Mouse (Mus musculus) liver, embryonic 15.5 days (tissue): ENCODE measurements around the gene Tes. TPM values are rescaled to one million over a fixed set of nuclear protein-coding genes. Genes with fewer than 3 reads are reported as not detected.

Experiments
- ATAC-seq: fragments of 200-750 bp; cut with Nextera tagmentation; 2 replicates; pipeline ENCODE4 v1.8.0; 2017; ENCODE audit warnings: moderate number of reproducible peaks, mild to moderate bottlenecking, moderate library complexity; ENCODE audit not compliant: insufficient read depth
- H3K27ac ChIP-seq: fragments of 300-500 bp; sonication (generic); replicated peaks from 2 replicates; pipeline ENCODE4 v1.5.1; 2015; ENCODE audit warnings: mild to moderate bottlenecking, inconsistent platforms
- H3K27me3 ChIP-seq: fragments of 300-500 bp; sonication (generic); 2 replicates; pipeline ENCODE4 v1.6.1; 2015; ENCODE audit warnings: mild to moderate bottlenecking, inconsistent platforms
- H3K36me3 ChIP-seq: fragments of 300-500 bp; sonication (generic); replicated peaks from 2 replicates; pipeline ENCODE4 v1.6.1; 2015; ENCODE audit warnings: moderate library complexity, mild to moderate bottlenecking, inconsistent platforms
- H3K4me1 ChIP-seq: fragments of 300-500 bp; sonication (generic); replicated peaks from 2 replicates; pipeline ENCODE4 v1.6.1; 2015; ENCODE audit warnings: inconsistent platforms
- H3K4me2 ChIP-seq: fragments of 300-500 bp; sonication (generic); 2 replicates; pipeline ENCODE4 v1.6.1; 2015; ENCODE audit warnings: moderate library complexity, mild to moderate bottlenecking, inconsistent platforms
- H3K4me3 ChIP-seq: fragments of 300-500 bp; sonication (generic); replicated peaks from 2 replicates; pipeline ENCODE4 v1.5.1; 2015; ENCODE audit warnings: mild to moderate bottlenecking, inconsistent platforms
- H3K9ac ChIP-seq: fragments of 300-500 bp; sonication (generic); 2 replicates; pipeline ENCODE4 v1.6.1; 2015; ENCODE audit warnings: moderate library complexity, mild to moderate bottlenecking, inconsistent platforms
- H3K9me3 ChIP-seq: fragments of 300-500 bp; sonication (generic); replicated peaks from 2 replicates; pipeline ENCODE4 v1.6.1; 2016; ENCODE audit warnings: inconsistent platforms
- WGBS: fragments of 180-500 bp; shearing (Covaris S2); methylation state at CpG from one replicate; pipeline ENCODE4 v1.1.7; 2015; ENCODE audit warnings: mixed read lengths; ENCODE audit not compliant: insufficient replicate concordance; 5-methylcytosine and 5-hydroxymethylcytosine counted together
- polyA plus RNA-seq: library from polyadenylated mRNA; unstranded; fragments of >200 nt; fragmentation: Nextera tagmentation; extraction: Ambion mirVana; gene quantifications from 2 replicates; pipeline ENCODE4 v1.2.1, GENCODE M21; 2015

Tes gene
- polyA plus RNA-seq, 1 experiment from 2014 or later, result 3.7 TPM

- no peaks in the 10 kb centered on the region for H3K4me1 ChIP-seq
- H3K4me2 ChIP-seq, result no peak overlapping the region
- 46% methylated on average over 5 of the region's 5 CpGs for WGBS
- H3K9me3 ChIP-seq, result no peaks in the 10 kb centered on the region
- ATAC-seq, result no peak
- H3K27ac ChIP-seq, result no peak overlapping the region
- no peaks in the 10 kb centered on the region for H3K36me3 ChIP-seq
- H3K9ac ChIP-seq, result no peak overlapping the region
- H3K4me3 ChIP-seq, result no peak overlapping the region
- no peaks in the 10 kb centered on the region for H3K27me3 ChIP-seq
These were observed 14.4 kb downstream of the Tes start for GRCm38 (mm10) chr6:17079304-17079703.

- no peak for ATAC-seq
- Histone ChIP-seq H3K27ac (no peak overlapping the region), H3K4me3 (no peak overlapping the region), H3K4me2 (no peak overlapping the region), H3K27me3 (no peaks in the 10 kb centered on the region), H3K9ac (no peak overlapping the region), H3K4me1 (no peaks in the 10 kb centered on the region), H3K36me3 (no peaks in the 10 kb centered on the region), H3K9me3 (no peaks in the 10 kb centered on the region)
- WGBS, result 79% methylated on average over 5 of the region's 5 CpGs
These were observed 14.9 kb downstream of the Tes start for GRCm38 (mm10) chr6:17079826-17080225.

- WGBS, result 49% methylated on average over 4 of the region's 4 CpGs
- Histone ChIP-seq H3K27ac (no peak overlapping the region), H3K9me3 (no peaks in the 10 kb centered on the region), H3K4me3 (no peak overlapping the region), H3K4me2 (no peak overlapping the region), H3K36me3 (no peaks in the 10 kb centered on the region), H3K27me3 (no peaks in the 10 kb centered on the region), H3K4me1 (no peaks in the 10 kb centered on the region), H3K9ac (no peak overlapping the region)
- ATAC-seq, result no peak
These were observed 17.3 kb downstream of the Tes start for GRCm38 (mm10) chr6:17082238-17082637.

- no peak overlapping the region for H3K4me3 ChIP-seq
- H3K36me3 ChIP-seq, result no peaks in the 10 kb centered on the region
- WGBS, result 72% methylated on average over 5 of the region's 5 CpGs
- ATAC-seq, result no peak
- H3K27me3 ChIP-seq, result no peaks in the 10 kb centered on the region
- no peak overlapping the region for H3K9ac ChIP-seq
- no peaks in the 10 kb centered on the region for H3K4me1 ChIP-seq
- H3K27ac ChIP-seq, result no peak overlapping the region
- no peak overlapping the region for H3K4me2 ChIP-seq
- no peaks in the 10 kb centered on the region for H3K9me3 ChIP-seq
These were observed 17.9 kb downstream of the Tes start for GRCm38 (mm10) chr6:17082800-17083199.

- H3K4me1 ChIP-seq, result no peaks in the 10 kb centered on the region
- WGBS, result 55% methylated on average over 6 of the region's 6 CpGs
- H3K4me3 ChIP-seq, result no peak overlapping the region
- H3K9ac ChIP-seq, result no peak overlapping the region
- H3K27me3 ChIP-seq, result no peaks in the 10 kb centered on the region
- no peak overlapping the region for H3K4me2 ChIP-seq
- H3K9me3 ChIP-seq, result no peaks in the 10 kb centered on the region
- no peaks in the 10 kb centered on the region for H3K36me3 ChIP-seq
- no peak for ATAC-seq
- H3K27ac ChIP-seq, result no peak overlapping the region
These were observed 22.5 kb downstream of the Tes start for GRCm38 (mm10) chr6:17087485-17087884.

GRCm38 (mm10) chr6:17097301-17097700 is 32.4 kb downstream of the Tes start:
- no peaks in the 10 kb centered on the region for H3K4me1 ChIP-seq
- no peaks in the 10 kb centered on the region for H3K27me3 ChIP-seq
- ATAC-seq, result no peak
- 75% methylated on average over 8 of the region's 8 CpGs for WGBS
- H3K27ac ChIP-seq, result no peak overlapping the region
- no peak overlapping the region for H3K4me2 ChIP-seq
- no peak overlapping the region for H3K4me3 ChIP-seq
- H3K9ac ChIP-seq, result no peak overlapping the region
- H3K9me3 ChIP-seq, result no peaks in the 10 kb centered on the region
- no peaks in the 10 kb centered on the region for H3K36me3 ChIP-seq

GRCm38 (mm10) chr6:17098559-17098958 is 33.6 kb downstream of the Tes start:
- H3K9ac ChIP-seq, result no peak overlapping the region
- no peak for ATAC-seq
- no peak overlapping the region for H3K27ac ChIP-seq
- no peaks in the 10 kb centered on the region for H3K4me1 ChIP-seq
- H3K4me3 ChIP-seq, result no peak overlapping the region
- no peak overlapping the region for H3K4me2 ChIP-seq
- no peaks in the 10 kb centered on the region for H3K9me3 ChIP-seq
- WGBS, result 77% methylated on average over 9 of the region's 9 CpGs
- no peaks in the 10 kb centered on the region for H3K27me3 ChIP-seq
- H3K36me3 ChIP-seq, result no peaks in the 10 kb centered on the region

GRCm38 (mm10) chr6:17099477-17100130 is 34.7 kb downstream of the Tes start:
- Histone ChIP-seq H3K27me3 (no peaks in the 10 kb centered on the region), H3K4me3 (no peak overlapping the region), H3K9me3 (no peaks in the 10 kb centered on the region), H3K36me3 (no peaks in the 10 kb centered on the region), H3K27ac (no peak overlapping the region), H3K4me2 (no peak overlapping the region), H3K4me1 (no peaks in the 10 kb centered on the region), H3K9ac (no peak overlapping the region)
- ATAC-seq, result no peak
- 76% methylated on average over 25 of the region's 25 CpGs for WGBS

- no peaks in the 10 kb centered on the region for H3K9me3 ChIP-seq
- H3K27me3 ChIP-seq, result no peaks in the 10 kb centered on the region
- no peak overlapping the region for H3K27ac ChIP-seq
- H3K9ac ChIP-seq, result no peak overlapping the region
- H3K36me3 ChIP-seq, result no peaks in the 10 kb centered on the region
- H3K4me3 ChIP-seq, result no peak overlapping the region
- ATAC-seq, result no peak
- no peaks in the 10 kb centered on the region for H3K4me1 ChIP-seq
- no peak overlapping the region for H3K4me2 ChIP-seq
These were observed 40.8 kb downstream of the Tes start for GRCm38 (mm10) chr6:17105714-17106113.

- Histone ChIP-seq H3K4me2 (no peak overlapping the region), H3K36me3 (no peaks in the 10 kb centered on the region), H3K9me3 (no peaks in the 10 kb centered on the region), H3K9ac (no peak overlapping the region), H3K27ac (no peak overlapping the region), H3K27me3 (no peaks in the 10 kb centered on the region), H3K4me3 (no peak overlapping the region), H3K4me1 (no peaks in the 10 kb centered on the region)
- ATAC-seq, result no peak
- 75% methylated on average over 5 of the region's 5 CpGs for WGBS
These were observed 41.5 kb downstream of the Tes start for GRCm38 (mm10) chr6:17106493-17106892.

GRCm38 (mm10) chr6:17109204-17109603 is 44.3 kb downstream of the Tes start:
- Histone ChIP-seq H3K4me2 (no peak overlapping the region), H3K9me3 (no peaks in the 10 kb centered on the region), H3K4me3 (no peak overlapping the region), H3K9ac (no peak overlapping the region), H3K36me3 (no peaks in the 10 kb centered on the region), H3K27ac (no peak overlapping the region), H3K4me1 (no peaks in the 10 kb centered on the region), H3K27me3 (no peaks in the 10 kb centered on the region)
- ATAC-seq, result no peak
- WGBS, result 58% methylated on average over 4 of the region's 4 CpGs

- H3K4me3 ChIP-seq, result no peak overlapping the region
- H3K27ac ChIP-seq, result no peak overlapping the region
- no peaks in the 10 kb centered on the region for H3K9me3 ChIP-seq
- H3K9ac ChIP-seq, result no peak overlapping the region
- ATAC-seq, result no peak
- no peaks in the 10 kb centered on the region for H3K36me3 ChIP-seq
- no peaks in the 10 kb centered on the region for H3K4me1 ChIP-seq
- H3K27me3 ChIP-seq, result no peaks in the 10 kb centered on the region
- H3K4me2 ChIP-seq, result no peak overlapping the region
- 44% methylated on average over 6 of the region's 6 CpGs for WGBS
These were observed 45.7 kb downstream of the Tes start for GRCm38 (mm10) chr6:17110564-17111100.
